ENCODE assay signal across 7 mouse cellular contexts in genomic region chr17:23843141-23843811, GRCm38 (mm10). TPM values are rescaled to one million over a fixed set of nuclear protein-coding genes. Genes with fewer than 3 reads are reported as not detected.
A peak's percentile ranks its signal among the peaks of the same experiment; 100 is the strongest.
DNase-seq lines count a peak whose midpoint lies in the region; ATAC-seq lines count a peak whose summit lies in the region.

No protein-coding gene starts in this region.

- DNase-seq in lung, postnatal 10 days, result no peak
- DNase-seq in gastrocnemius, postnatal 25 days, result no peak
- DNase-seq in right cerebral cortex, postnatal 10 days (ENCODE audit: low spot score in 2 of 2), result no peak

- H3K4me1 ChIP-seq in lung, embryonic 15.5 days, result no peaks in the 10 kb centered on the region
- H3K4me1 ChIP-seq in forebrain, embryonic 13.5 days, result 0 out of 2 replicates have a peak, but pooled peaks cover 4% of the 10 kb centered on the region
- H3K4me1 ChIP-seq in liver, embryonic 12.5 days, result peaks cover 9% of the 10 kb centered on the region
- H3K4me1 ChIP-seq in stomach, embryonic 15.5 days, result no peaks in the 10 kb centered on the region

- H3K9me3 ChIP-seq in lung, embryonic 15.5 days, result no peaks in the 10 kb centered on the region
- no peaks in the 10 kb centered on the region for H3K9me3 ChIP-seq in forebrain, embryonic 13.5 days (replicated peaks)
- no peaks in the 10 kb centered on the region for H3K9me3 ChIP-seq in liver, embryonic 12.5 days (replicated peaks)
- H3K9me3 ChIP-seq in stomach, embryonic 15.5 days, result no peaks in the 10 kb centered on the region

- peak overlapping the region; percentile 42 for H3K4me2 ChIP-seq in lung, embryonic 15.5 days
- peak overlapping the region; percentile 42 for H3K4me2 ChIP-seq in forebrain, embryonic 13.5 days
- peak overlapping the region; percentile 65 for H3K4me2 ChIP-seq in liver, embryonic 12.5 days
- peak overlapping the region; percentile 36 for H3K4me2 ChIP-seq in stomach, embryonic 15.5 days

- H3K27me3 ChIP-seq in lung, embryonic 15.5 days, result 0 out of 2 replicates have a peak, but pooled peaks cover 4% of the 10 kb centered on the region
- H3K27me3 ChIP-seq in forebrain, embryonic 13.5 days, result peaks cover 11% of the 10 kb centered on the region; the same call in 1 of the 2 replicates
- peaks cover 19% of the 10 kb centered on the region for H3K27me3 ChIP-seq in liver, embryonic 12.5 days (replicated peaks)
- no peaks in the 10 kb centered on the region for H3K27me3 ChIP-seq in stomach, embryonic 15.5 days (replicated peaks)

- no peak overlapping the region for H3K27ac ChIP-seq in lung, embryonic 15.5 days
- no peak overlapping the region for H3K27ac ChIP-seq in forebrain, embryonic 13.5 days
- no peak overlapping the region for H3K27ac ChIP-seq in liver, embryonic 12.5 days
- H3K27ac ChIP-seq in stomach, embryonic 15.5 days, result no peak overlapping the region

- ATAC-seq in lung, embryonic 15.5 days (ENCODE audit: borderline replicate concordance, extremely low read depth, low FRiP score, low TSS enrichment), result peak; percentile 53; the same call in 1 of the 2 replicates
- 0 out of 2 replicates have a peak, but pooled peaks have one; percentile 36 for ATAC-seq in forebrain, embryonic 13.5 days
- ATAC-seq in liver, embryonic 12.5 days, result peak; percentile 51
- 0 out of 2 replicates have a peak, but pooled peaks have one; percentile 35 for ATAC-seq in stomach, embryonic 15.5 days (ENCODE audit: insufficient read depth, low FRiP score, low read depth)

- H3K4me3 ChIP-seq in lung, embryonic 15.5 days, result no peak overlapping the region
- no peak overlapping the region for H3K4me3 ChIP-seq in forebrain, embryonic 13.5 days
- peak overlapping the region; percentile 26 for H3K4me3 ChIP-seq in liver, embryonic 12.5 days
- H3K4me3 ChIP-seq in stomach, embryonic 15.5 days (replicated peaks), result no peak overlapping the region; the same call in 1 of the 2 replicates

- H3K36me3 ChIP-seq in lung, embryonic 15.5 days, result no peaks in the 10 kb centered on the region
- no peaks in the 10 kb centered on the region for H3K36me3 ChIP-seq in forebrain, embryonic 13.5 days (ENCODE audit: poor library complexity, severe bottlenecking)
- no peaks in the 10 kb centered on the region for H3K36me3 ChIP-seq in liver, embryonic 12.5 days
- no peaks in the 10 kb centered on the region for H3K36me3 ChIP-seq in stomach, embryonic 15.5 days

- H3K9ac ChIP-seq in lung, embryonic 15.5 days, result no peak overlapping the region
- no peak overlapping the region for H3K9ac ChIP-seq in forebrain, embryonic 13.5 days
- no peak overlapping the region for H3K9ac ChIP-seq in liver, embryonic 12.5 days
- H3K9ac ChIP-seq in stomach, embryonic 15.5 days, result no peak overlapping the region

- 49% methylated on average over 23 of the region's 23 CpGs for WGBS in lung, embryonic 15.5 days
- 51% methylated on average over 23 of the region's 23 CpGs for WGBS in forebrain, embryonic 13.5 days
- WGBS in liver, embryonic 12.5 days (ENCODE audit: insufficient replicate concordance), result 45% methylated on average over 23 of the region's 23 CpGs
- 46% methylated on average over 23 of the region's 23 CpGs for WGBS in stomach, embryonic 15.5 days

RNA-seq across cellular contexts. Expression of gene Prss32, which starts 0.4 kb away (rescaled TPM):
- not detected in 2 replicates for polyA plus RNA-seq in lung, embryonic 15.5 days (2015; fragmentation: Nextera tagmentation; extraction: Ambion mirVana)
- polyA plus RNA-seq in forebrain, embryonic 13.5 days (2015; fragmentation: Nextera tagmentation; extraction: Ambion mirVana), result not detected in 2 replicates
- not detected in 2 replicates for polyA plus RNA-seq in liver, embryonic 12.5 days (2016; fragmentation: Nextera tagmentation; extraction: Ambion mirVana)
- polyA plus RNA-seq in stomach, embryonic 15.5 days (2015; fragmentation: Nextera tagmentation; extraction: Ambion mirVana), result 2.9 and 4.0 TPM in 2 replicates
- not detected for total RNA-seq in gastrocnemius, postnatal 25 days (2021)

RNA-seq across cellular contexts. Expression of gene Prss41, which starts 0.7 kb away (rescaled TPM):
- 1.1 and 1.3 TPM in 2 replicates for polyA plus RNA-seq in lung, embryonic 15.5 days (2015; fragmentation: Nextera tagmentation; extraction: Ambion mirVana)
- polyA plus RNA-seq in forebrain, embryonic 13.5 days (2015; fragmentation: Nextera tagmentation; extraction: Ambion mirVana), result 1.2 and 1.3 TPM in 2 replicates
- polyA plus RNA-seq in liver, embryonic 12.5 days (2016; fragmentation: Nextera tagmentation; extraction: Ambion mirVana), result 0.32 and 0.45 TPM in 2 replicates
- polyA plus RNA-seq in stomach, embryonic 15.5 days (2015; fragmentation: Nextera tagmentation; extraction: Ambion mirVana), result 1.6 and 1.9 TPM in 2 replicates
- not detected for total RNA-seq in gastrocnemius, postnatal 25 days (2021)

RNA-seq across cellular contexts. Expression of gene Prss33, which starts 7.4 kb away (rescaled TPM):
- 0.12 TPM in 1 of 2 replicates, not detected in the other for polyA plus RNA-seq in lung, embryonic 15.5 days (2015; fragmentation: Nextera tagmentation; extraction: Ambion mirVana)
- polyA plus RNA-seq in forebrain, embryonic 13.5 days (2015; fragmentation: Nextera tagmentation; extraction: Ambion mirVana), result not detected in 2 replicates
- not detected in 2 replicates for polyA plus RNA-seq in liver, embryonic 12.5 days (2016; fragmentation: Nextera tagmentation; extraction: Ambion mirVana)
- 0.17 TPM in 1 of 2 replicates, not detected in the other for polyA plus RNA-seq in stomach, embryonic 15.5 days (2015; fragmentation: Nextera tagmentation; extraction: Ambion mirVana)
- not detected for total RNA-seq in gastrocnemius, postnatal 25 days (2021)

RNA-seq across cellular contexts. Expression of gene Elob, which starts 14.3 kb away (rescaled TPM):
- 927 and 1,006 TPM in 2 replicates for polyA plus RNA-seq in lung, embryonic 15.5 days (2015; fragmentation: Nextera tagmentation; extraction: Ambion mirVana)
- 1,249 and 1,327 TPM in 2 replicates for polyA plus RNA-seq in forebrain, embryonic 13.5 days (2015; fragmentation: Nextera tagmentation; extraction: Ambion mirVana)
- polyA plus RNA-seq in liver, embryonic 12.5 days (2016; fragmentation: Nextera tagmentation; extraction: Ambion mirVana), result 588 and 602 TPM in 2 replicates
- polyA plus RNA-seq in stomach, embryonic 15.5 days (2015; fragmentation: Nextera tagmentation; extraction: Ambion mirVana), result 938 and 1,022 TPM in 2 replicates
- total RNA-seq in gastrocnemius, postnatal 25 days (2021), result 100 to 1,000 TPM; 237 to 267 TPM

RNA-seq across cellular contexts. Expression of gene Prss21, which starts 24.6 kb away (rescaled TPM):
- not detected in 2 replicates for polyA plus RNA-seq in lung, embryonic 15.5 days (2015; fragmentation: Nextera tagmentation; extraction: Ambion mirVana)
- polyA plus RNA-seq in forebrain, embryonic 13.5 days (2015; fragmentation: Nextera tagmentation; extraction: Ambion mirVana), result not detected in 2 replicates
- polyA plus RNA-seq in liver, embryonic 12.5 days (2016; fragmentation: Nextera tagmentation; extraction: Ambion mirVana), result not detected in 2 replicates
- not detected in 2 replicates for polyA plus RNA-seq in stomach, embryonic 15.5 days (2015; fragmentation: Nextera tagmentation; extraction: Ambion mirVana)
- not detected for total RNA-seq in gastrocnemius, postnatal 25 days (2021)
